Comparison of ENCODE assay signal across 8 mouse cellular contexts in the genomic region with DNA sequence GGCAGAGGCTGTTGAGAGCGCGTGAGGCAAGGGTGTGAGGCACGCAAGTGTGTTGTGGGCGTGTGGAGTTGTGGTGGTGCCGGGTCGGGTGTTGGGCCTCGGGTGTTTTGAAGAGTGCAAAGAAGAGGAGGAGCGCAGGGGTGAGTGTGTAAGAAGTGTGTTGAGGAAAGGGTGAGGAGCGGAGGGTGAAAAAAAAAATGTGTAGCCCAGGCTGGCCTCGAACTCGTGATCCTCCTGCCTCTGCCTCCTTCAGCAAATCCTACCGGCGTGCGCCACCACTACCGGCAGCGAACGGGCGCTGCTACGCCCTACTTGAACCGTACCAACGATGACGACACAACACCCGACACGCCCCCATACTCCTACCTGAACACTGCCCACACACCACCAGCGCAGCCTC.
DNase-seq lines count a peak whose midpoint lies in the region; ATAC-seq lines count a peak whose summit lies in the region.
"Not testable (repeated sequence)": the region's sequence is repeated elsewhere in the genome, so short reads cannot be mapped to it uniquely, and the experiment has no call there.

No protein-coding gene starts in this region.

- not testable (repeated sequence) for H3K4me1 ChIP-seq in forebrain, embryonic 10.5 days; lung, embryonic 16.5 days (replicated peaks; ENCODE audit: control insufficient read depth, insufficient read depth, low read length)

- not testable (repeated sequence) for H3K27me3 ChIP-seq in forebrain, embryonic 10.5 days (ENCODE audit: poor library complexity, severe bottlenecking); lung, embryonic 16.5 days (ENCODE audit: control insufficient read depth, insufficient read depth, low read depth, low read length)

- peak; percentile 90 for DNase-seq in adrenal gland, adult 8-10 months
- not testable (repeated sequence) for DNase-seq in forebrain, embryonic 10.5 days (ENCODE audit: extremely low spot score, low spot score)
- peak; percentile 87 to 92 for DNase-seq in heart, adult 9 months (ENCODE audit: low spot score in 2 of 2)
- peak; percentile 90 for DNase-seq in kidney, adult 11 months
- peak; percentile 95 to 97 for DNase-seq in left cerebral cortex, adult 18-20 months (ENCODE audit: low spot score in 2 of 2)
- peak; percentile 85 for DNase-seq in ovary, postnatal 14 days (ENCODE audit: low spot score)
- peak; percentile 96 for DNase-seq in thymus, postnatal 25 days

- ATAC-seq in lung, embryonic 16.5 days (ENCODE audit: low read depth) = not testable (repeated sequence)

- H3K9me3 ChIP-seq in forebrain, embryonic 10.5 days; lung, embryonic 16.5 days (ENCODE audit: control insufficient read depth, low read length): not testable (repeated sequence)

- peak overlapping the region; percentile 50 for H3K4me2 ChIP-seq in lung, embryonic 16.5 days (ENCODE audit: low read depth, low read length)

- H3K4me3 ChIP-seq in forebrain, embryonic 10.5 days = peak overlapping the region; percentile 40
- H3K4me3 ChIP-seq in lung, embryonic 16.5 days (ENCODE audit: low read length) = peak overlapping the region; percentile 34

- 13% methylated on average over 15 of the region's 25 CpGs for WGBS in forebrain, embryonic 10.5 days
- 6% methylated on average over 8 of the region's 25 CpGs for WGBS in lung, embryonic 16.5 days

- not testable (repeated sequence) for H3K36me3 ChIP-seq in forebrain, embryonic 10.5 days (replicated peaks); lung, embryonic 16.5 days (ENCODE audit: control insufficient read depth, insufficient read depth, low read length)

- not testable (repeated sequence) for H3K9ac ChIP-seq in lung, embryonic 16.5 days (ENCODE audit: low read length)

- H3K27ac ChIP-seq in forebrain, embryonic 10.5 days; lung, embryonic 16.5 days (ENCODE audit: low read length): not testable (repeated sequence)
